Mouse (Mus musculus): ENCODE data around the gene Srpk3. TPM values are rescaled to one million over a fixed set of nuclear protein-coding genes. Genes with fewer than 3 reads are reported as not detected.

Gene Srpk3
- total RNA-seq, 2 experiments from 2014 or later, result 29.5 to 32.8 TPM

DNA sequence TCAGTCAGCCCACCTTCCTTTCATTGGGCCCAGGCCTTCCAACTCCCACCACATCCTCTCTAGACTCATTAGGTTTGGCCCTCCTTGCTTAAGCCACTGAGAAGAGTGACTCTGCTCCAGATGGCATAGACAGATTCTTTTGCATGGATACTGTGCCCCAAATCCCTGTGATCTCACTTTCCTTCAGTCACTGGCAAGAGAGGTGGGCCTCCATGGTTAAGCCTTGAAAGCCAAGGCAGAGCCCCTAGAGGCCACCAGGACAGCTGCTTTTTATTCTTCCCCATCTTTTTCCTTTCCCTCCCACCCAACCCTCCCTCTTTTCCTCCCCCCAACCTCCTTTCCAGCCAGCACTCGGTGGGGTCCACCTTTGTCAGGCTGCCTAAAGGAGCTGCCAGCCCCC lies 19.3 kb downstream of the Srpk3 start:
- no peak for DNase-seq (ENCODE audit: low spot score)
- intact Hi-C loops (cut with DNase I), result loop anchor here (10.0 kb wide), 1 partner anchor 739 kb away; no protein-coding TSS in a partner anchor

DNA sequence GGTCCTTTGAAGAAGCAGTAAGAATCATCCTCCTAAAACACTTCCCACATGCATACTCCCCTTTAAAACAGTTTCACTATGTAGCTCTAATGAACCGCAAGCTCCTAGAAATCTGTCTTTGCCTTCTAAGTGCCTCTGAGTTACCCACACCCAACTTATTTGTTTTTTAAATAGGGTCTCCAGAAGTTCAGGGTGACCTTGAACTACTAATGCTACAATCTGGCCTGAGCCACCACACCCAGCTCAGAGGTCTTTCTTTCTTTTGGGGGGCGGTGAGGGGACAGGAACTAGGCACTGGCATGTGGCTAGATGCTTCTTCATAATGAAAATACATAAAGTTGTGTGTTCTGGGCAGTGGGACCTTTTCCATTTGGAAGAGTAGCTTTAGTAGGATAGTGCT lies 23.3 kb downstream of the Srpk3 start:
- DNase-seq (ENCODE audit: low spot score), result no peak
- intact Hi-C loops (cut with DNase I), result loop anchor here (5.0 to 10.0 kb wide), 2 partner anchors 100 to 743 kb away; partner anchors contain the start of gene L1cam

- DNase-seq (ENCODE audit: low spot score), result peak; percentile 34
- intact Hi-C loops (cut with DNase I), result loop anchor here (2.0 to 10.0 kb wide), 3 partner anchors 99 to 744 kb away; partner anchors contain the start of gene L1cam
These were observed 24.3 kb downstream of the Srpk3 start for GRCm38 (mm10) chrX:73798502-73798901.

- intact Hi-C loops (cut with DNase I), result no loop called here
- DNase-seq (ENCODE audit: low spot score), result no peak
These were observed 31.6 kb downstream of the Srpk3 start for GRCm38 (mm10) chrX:73805814-73806213.

- DNase-seq (ENCODE audit: low spot score), result no peak
- intact Hi-C loops (cut with DNase I), result no loop called here
These were observed 40.9 kb downstream of the Srpk3 start for GRCm38 (mm10) chrX:73815072-73815471.

DNA sequence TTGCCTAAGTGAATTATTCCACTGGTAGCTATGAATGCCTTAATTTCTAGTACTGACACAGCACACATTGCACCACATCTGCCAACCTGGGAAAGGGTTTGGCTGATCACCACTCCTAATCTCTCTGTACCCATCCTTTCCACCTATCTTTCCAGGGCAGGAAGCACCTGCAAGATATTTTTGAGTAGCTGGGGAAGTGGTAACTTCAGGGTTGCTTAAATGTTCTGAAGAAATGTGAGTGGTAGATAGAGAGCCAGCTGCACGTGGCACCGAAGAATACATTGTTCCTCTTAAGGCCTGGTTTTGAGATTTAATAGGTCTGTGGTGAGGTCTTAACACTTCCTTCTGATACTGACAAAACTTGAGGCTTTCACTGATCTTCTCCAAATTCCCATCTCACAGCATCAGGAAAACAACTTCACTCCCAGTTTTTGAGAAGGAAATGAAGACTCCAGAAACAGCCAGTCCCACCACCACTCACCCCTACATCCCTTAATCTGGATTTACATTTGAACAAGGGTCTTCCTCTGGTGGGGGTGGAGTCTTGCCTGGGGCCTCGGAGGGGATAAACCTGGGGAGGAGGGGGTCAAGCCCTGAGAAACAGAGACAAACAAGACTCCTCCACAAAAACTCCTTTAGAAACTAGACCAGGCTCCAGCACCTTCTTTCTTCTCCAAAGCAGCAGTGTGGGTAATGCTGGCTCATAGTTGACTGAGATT lies 42.5 kb downstream of the Srpk3 start:
- no peak for DNase-seq (ENCODE audit: low spot score)
- intact Hi-C loops (cut with DNase I), result no loop called here

GRCm38 (mm10) chrX:73823747-73824146 lies 49.5 kb downstream of the Srpk3 start:
- no peak for DNase-seq (ENCODE audit: low spot score)
- intact Hi-C loops (cut with DNase I), result no loop called here

DNA sequence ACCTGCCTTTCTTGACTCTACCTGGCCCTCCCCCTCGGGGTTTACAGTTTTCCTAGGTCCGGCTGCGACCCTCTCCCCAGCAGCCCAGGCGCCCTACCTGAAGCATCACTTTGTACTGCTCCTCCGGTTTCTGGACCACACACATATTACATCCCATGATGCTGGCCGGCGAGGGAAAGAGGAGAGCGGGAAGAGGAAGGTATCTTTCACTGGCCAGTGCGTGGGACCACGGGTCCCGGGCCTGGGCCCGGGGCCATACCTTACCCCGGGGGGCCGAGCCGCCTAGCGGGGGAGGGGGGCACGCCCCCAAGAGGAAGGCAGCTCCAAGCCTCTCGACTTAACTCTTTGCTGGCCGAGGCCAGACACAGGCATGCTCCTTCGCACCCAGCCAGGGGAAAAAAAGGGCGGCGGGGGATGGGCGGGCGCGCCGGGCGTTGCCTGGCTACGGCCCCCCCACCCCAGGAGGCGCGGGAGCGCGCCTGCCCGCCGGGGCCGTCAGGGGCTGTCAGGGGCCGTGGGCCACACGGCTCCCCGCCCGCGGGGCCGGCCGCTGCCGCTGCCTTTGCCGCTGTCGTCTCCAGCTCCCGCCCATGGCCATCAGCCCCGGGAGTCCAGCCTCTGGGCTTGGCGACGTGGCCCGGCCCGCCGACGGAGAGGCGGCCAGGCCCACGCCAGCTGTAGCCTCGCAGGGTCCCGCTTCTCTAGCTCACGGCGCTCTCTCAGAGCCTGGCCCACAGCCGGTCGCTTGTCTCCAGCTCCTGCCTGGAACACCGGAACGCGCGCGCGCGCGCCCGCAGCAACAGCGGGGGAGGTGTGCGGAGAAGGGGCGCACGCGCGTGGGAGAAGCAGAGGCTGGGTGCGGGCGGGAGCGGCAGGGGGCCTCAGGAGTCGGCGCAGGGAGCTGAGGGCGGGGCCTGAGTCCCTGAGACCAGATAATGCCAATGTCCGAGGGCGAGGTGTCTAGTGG lies 50.3 kb downstream of the Srpk3 start, which contains the start of gene Pdzd4:
Gene Pdzd4 (minus strand): TSS at position 785 of the 967 bp plus-strand sequence.
- intact Hi-C loops (cut with DNase I), result no loop called here

More for the DNA sequence above, 50.3 kb downstream of the Srpk3 start, which contains the start of gene Pdzd4:
- DNase-seq (ENCODE audit: low spot score), result no peak

Other genes with a start within 250 kb of the Srpk3 start
- not detected for gene Dusp9, start 135.0 kb upstream of the Srpk3 start, total RNA-seq (2021)
- 1 to 10 TPM; 5.0 to 7.6 TPM for gene Pnck, start 114.3 kb upstream of the Srpk3 start, total RNA-seq (2021)
- gene Slc6a8, start 101.3 kb upstream of the Srpk3 start, total RNA-seq (2021), result 100 to 1,000 TPM; 123 to 125 TPM
- gene Bcap31, start 58.2 kb upstream of the Srpk3 start, total RNA-seq (2021), result 10 to 100 TPM; 76.5 to 81.9 TPM
- 10 to 100 TPM; 29.1 to 30.6 TPM for gene Abcd1, start 57.8 kb upstream of the Srpk3 start, total RNA-seq (2021)
- gene Plxnb3, start 17.3 kb upstream of the Srpk3 start, total RNA-seq (2021), result 1 to 10 TPM; 1.6 to 1.7 TPM
- 100 to 1,000 TPM; 607 to 615 TPM for gene Idh3g, start 12.5 kb downstream of the Srpk3 start, total RNA-seq (2021)
- 10 to 100 TPM; 83.8 to 87.4 TPM for gene Ssr4, start 12.6 kb downstream of the Srpk3 start, total RNA-seq (2021)
- gene Pdzd4, start 50.6 kb downstream of the Srpk3 start, total RNA-seq (2021), result 1 to 10 TPM; 1.7 to 1.8 TPM
- not detected for gene Avpr2, start 117.7 kb downstream of the Srpk3 start, total RNA-seq (2021)
- 1 to 10 TPM; 2.2 to 2.3 TPM for gene L1cam, start 121.7 kb downstream of the Srpk3 start, total RNA-seq (2021)
- gene Arhgap4, start 147.5 kb downstream of the Srpk3 start, total RNA-seq (2021), result 1 to 10 TPM; 1.5 to 1.8 TPM
- gene Naa10, start 147.5 kb downstream of the Srpk3 start, total RNA-seq (2021), result 10 to 100 TPM; 61.5 to 69.3 TPM
- 1 to 10 TPM; 5.8 to 6.2 TPM for gene Renbp, start 156.4 kb downstream of the Srpk3 start, total RNA-seq (2021)
- gene Hcfc1, start 192.0 kb downstream of the Srpk3 start, total RNA-seq (2021), result 10 to 100 TPM; 39.3 to 41.8 TPM
- 10 to 100 TPM; 58.1 to 60.1 TPM for gene Irak1, start 249.5 kb downstream of the Srpk3 start, total RNA-seq (2021)

Data from heart, postnatal 25 days (tissue).